Mouse (Mus musculus): ENCODE measurements around the gene Tm9sf2.
A peak's percentile ranks its signal among the peaks of the same experiment; 100 is the strongest.

Gene Tm9sf2

GRCm38 (mm10) chr14:122181078-122181814 is 74.4 kb downstream of the Tm9sf2 start, which contains the start of gene Clybl:
Gene Clybl (plus strand): TSS chr14:122181704.
- DNase-seq, result peak; percentile 80 to 81

- no peak for DNase-seq
These were observed 74.9 kb downstream of the Tm9sf2 start for GRCm38 (mm10) chr14:122181815-122182157.

GRCm38 (mm10) chr14:122182220-122182619 is 75.4 kb downstream of the Tm9sf2 start:
- no peak for DNase-seq

- DNase-seq, result no peak
These were observed 77.1 kb downstream of the Tm9sf2 start for GRCm38 (mm10) chr14:122183974-122184373.

GRCm38 (mm10) chr14:122188250-122188649 is 81.4 kb downstream of the Tm9sf2 start:
- no peak for DNase-seq

- no peak for DNase-seq
These were observed 83.1 kb downstream of the Tm9sf2 start for GRCm38 (mm10) chr14:122189901-122190300.

GRCm38 (mm10) chr14:122190527-122190926 is 83.7 kb downstream of the Tm9sf2 start:
- DNase-seq, result no peak

- DNase-seq, result peak in 1 of 2 experiments; percentile 19
These were observed 84.2 kb downstream of the Tm9sf2 start for GRCm38 (mm10) chr14:122190941-122191510.

- DNase-seq, result no peak
These were observed 87.8 kb downstream of the Tm9sf2 start for GRCm38 (mm10) chr14:122194630-122195029.

GRCm38 (mm10) chr14:122196851-122197250 is 90.0 kb downstream of the Tm9sf2 start:
- DNase-seq, result no peak

GRCm38 (mm10) chr14:122200247-122200885 is 93.5 kb downstream of the Tm9sf2 start:
- no peak for DNase-seq

GRCm38 (mm10) chr14:122209177-122209576 is 102.3 kb downstream of the Tm9sf2 start:
- no peak for DNase-seq
